Mouse (Mus musculus) heart, embryonic 10.5 days (tissue): ENCODE data around the gene BC067074. TPM values are rescaled to one million over a fixed set of nuclear protein-coding genes. Genes with fewer than 3 reads are reported as not detected.

Experiments
- DNase-seq: peaks from one replicate; pipeline ENCODE4 v3.0.0-alpha.2; 2017; ENCODE audit warnings: low spot score
- H3K27ac ChIP-seq: fragments of 300-500 bp; sonication (generic); 2 replicates; pipeline ENCODE4 v1.5.1; 2016; ENCODE audit warnings: mild to moderate bottlenecking
- H3K27me3 ChIP-seq: fragments of 300-500 bp; sonication (generic); 2 replicates; pipeline ENCODE4 v1.6.1; 2016; ENCODE audit warnings: mild to moderate bottlenecking; ENCODE audit not compliant: poor library complexity, insufficient read depth, severe bottlenecking
- H3K36me3 ChIP-seq: fragments of 300-500 bp; sonication (generic); 2 replicates; pipeline ENCODE4 v1.6.1; 2016; ENCODE audit warnings: mild to moderate bottlenecking, moderate library complexity
- H3K4me1 ChIP-seq: fragments of 300-500 bp; sonication (generic); 2 replicates; pipeline ENCODE4 v1.6.1; 2016; ENCODE audit warnings: mild to moderate bottlenecking
- H3K4me3 ChIP-seq: fragments of 300-500 bp; sonication (generic); 2 replicates; pipeline ENCODE4 v1.5.1; 2016; ENCODE audit warnings: mild to moderate bottlenecking, moderate library complexity
- H3K9me3 ChIP-seq: fragments of 300-500 bp; sonication (generic); 2 replicates; pipeline ENCODE4 v1.6.1; 2016; ENCODE audit warnings: mild to moderate bottlenecking, moderate library complexity
- WGBS: fragments of 180-500 bp; shearing (Covaris S2); methylation state at CpG from one replicate; pipeline ENCODE4 v1.1.7; 2016; 5-methylcytosine and 5-hydroxymethylcytosine counted together
- polyA plus RNA-seq: library from polyadenylated mRNA; unstranded; fragments of >200 nt; fragmentation: Nextera tagmentation; extraction: Ambion mirVana; gene quantifications from 2 replicates; pipeline ENCODE4 v1.2.1, GENCODE M21; 2016

Gene BC067074
- polyA plus RNA-seq, 1 experiment from 2014 or later: 3.4 TPM

DNA sequence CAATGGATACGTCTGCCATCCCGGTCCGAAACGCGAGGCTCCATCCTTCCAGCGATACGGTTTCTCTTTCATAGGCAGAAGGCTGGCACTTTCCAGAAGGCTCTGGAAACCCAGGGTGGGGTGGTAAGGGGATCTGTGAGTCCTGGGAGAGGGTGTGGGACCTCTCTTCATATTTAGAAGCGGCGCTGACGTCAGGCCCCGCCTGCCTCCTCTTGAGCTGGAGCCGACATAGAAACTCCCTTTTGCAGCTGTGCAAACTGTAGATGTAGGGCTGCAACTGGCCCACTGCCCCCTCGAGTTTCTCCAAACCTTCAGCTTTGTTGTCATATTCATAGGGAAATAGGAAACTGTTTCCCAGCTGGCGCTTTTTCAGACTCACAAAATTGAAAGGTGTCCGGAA is 101.6 kb downstream of the BC067074 start:
- Histone ChIP-seq H3K4me1 (no peaks in the 10 kb centered on the region), H3K9me3 (no peaks in the 10 kb centered on the region), H3K4me3 (no peak overlapping the region), H3K36me3 (no peaks in the 10 kb centered on the region), H3K27me3 (no peaks in the 10 kb centered on the region), H3K27ac (no peak overlapping the region)
- WGBS: 82% methylated on average over 15 of the region's 15 CpGs
- DNase-seq: peak; percentile 53

DNA sequence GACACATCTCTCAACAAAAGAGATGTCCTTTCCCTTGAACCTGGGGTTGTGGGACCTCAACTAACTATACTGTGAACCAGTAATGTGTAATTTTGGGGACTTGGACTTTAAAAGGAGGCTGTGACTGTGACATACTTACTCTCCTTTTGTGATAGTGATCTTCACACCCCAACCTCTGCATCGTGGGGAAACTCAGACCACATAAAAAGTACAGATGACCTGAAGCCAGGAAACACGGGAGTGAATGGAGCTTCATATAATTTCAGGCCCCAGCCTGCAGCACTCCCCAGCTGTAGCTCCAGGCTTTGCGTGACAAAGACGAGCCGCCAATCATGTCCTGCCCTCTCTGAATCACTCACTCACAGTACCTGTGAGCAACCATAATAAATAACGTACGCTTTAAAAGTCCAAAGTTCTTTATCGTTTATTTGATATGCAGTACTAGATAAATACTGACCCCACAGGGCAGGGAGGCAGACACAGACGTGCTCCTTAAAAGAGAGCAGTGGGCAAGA is 104.1 kb downstream of the BC067074 start:
- peak; percentile 60 for DNase-seq
- H3K9me3 ChIP-seq: no peaks in the 10 kb centered on the region
- no peak overlapping the region for H3K4me3 ChIP-seq
- no peak overlapping the region for H3K27ac ChIP-seq
- no peaks in the 10 kb centered on the region for H3K36me3 ChIP-seq
- WGBS: 74% methylated on average over 9 of the region's 9 CpGs
- no peaks in the 10 kb centered on the region for H3K4me1 ChIP-seq
- no peaks in the 10 kb centered on the region for H3K27me3 ChIP-seq

- Histone ChIP-seq H3K27ac (no peak overlapping the region), H3K4me1 (peaks cover 11% of the 10 kb centered on the region; the same call in 1 of the 2 replicates), H3K27me3 (no peaks in the 10 kb centered on the region), H3K9me3 (no peaks in the 10 kb centered on the region), H3K36me3 (no peaks in the 10 kb centered on the region), H3K4me3 (no peak overlapping the region)
- no peak for DNase-seq
- WGBS: 85% methylated on average over 4 of the region's 4 CpGs
Observed at GRCm38 (mm10) chr13:113401373-113402010, 108.5 kb downstream of the BC067074 start.

DNA sequence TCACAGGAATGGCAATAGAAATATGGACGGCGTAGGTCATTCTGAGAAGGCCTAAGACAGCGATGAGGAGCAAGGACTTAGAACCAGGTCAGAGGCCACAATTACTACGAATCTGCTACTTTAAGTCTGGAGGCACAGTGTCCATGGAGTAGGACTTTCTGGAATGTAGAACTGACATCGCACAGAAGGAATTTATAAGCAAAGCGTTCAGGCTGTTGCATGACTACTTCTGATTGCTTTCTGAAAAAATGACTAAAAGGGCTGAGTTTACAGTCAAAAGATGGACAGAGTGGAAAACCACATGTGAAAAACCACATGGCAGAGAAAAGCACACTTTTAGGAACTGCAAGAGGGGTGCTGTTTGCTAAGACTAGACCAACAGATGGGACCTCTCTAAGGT is 110.7 kb downstream of the BC067074 start:
- WGBS: 77% methylated on average over 6 of the region's 6 CpGs
- H3K9me3 ChIP-seq: no peaks in the 10 kb centered on the region
- DNase-seq: peak; percentile 51
- peaks cover 11% of the 10 kb centered on the region; the same call in 1 of the 2 replicates for H3K4me1 ChIP-seq
- no peaks in the 10 kb centered on the region for H3K27me3 ChIP-seq
- no peak overlapping the region for H3K27ac ChIP-seq
- no peaks in the 10 kb centered on the region for H3K36me3 ChIP-seq
- no peak overlapping the region for H3K4me3 ChIP-seq

DNA sequence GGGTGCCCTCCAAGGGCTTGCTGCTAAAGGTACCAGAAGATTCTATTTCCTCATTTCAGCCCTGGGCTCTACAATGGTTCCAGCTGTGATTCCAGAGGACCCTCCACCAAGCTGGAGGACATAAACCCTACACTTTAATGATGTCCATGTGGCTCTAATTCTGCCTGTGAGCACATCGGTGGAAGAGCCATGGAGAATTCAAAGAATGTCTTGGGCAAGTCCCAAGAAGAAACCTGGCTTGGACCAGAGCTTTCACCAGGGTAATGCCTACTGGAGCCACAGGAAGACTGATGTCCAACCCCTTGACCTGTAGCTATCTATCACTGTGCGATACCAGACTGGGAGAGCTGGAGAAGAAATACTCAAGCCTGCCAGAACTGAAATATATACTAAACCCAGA is 111.2 kb downstream of the BC067074 start:
- 62% methylated on average over 2 of the region's 2 CpGs for WGBS
- peaks cover 11% of the 10 kb centered on the region; the same call in 1 of the 2 replicates for H3K4me1 ChIP-seq

GRCm38 (mm10) chr13:113409941-113410340 is 117.0 kb downstream of the BC067074 start:
- H3K27ac ChIP-seq: no peak overlapping the region
- H3K36me3 ChIP-seq: no peaks in the 10 kb centered on the region
- peaks cover 4% of the 10 kb centered on the region; the same call in 1 of the 2 replicates for H3K4me1 ChIP-seq
- no peak overlapping the region for H3K4me3 ChIP-seq
- no peaks in the 10 kb centered on the region for H3K27me3 ChIP-seq
- WGBS: 73% methylated on average over 12 of the region's 12 CpGs
- H3K9me3 ChIP-seq: no peaks in the 10 kb centered on the region
- DNase-seq: peak; percentile 50

More for the DNA sequence above, 111.2 kb downstream of the BC067074 start:
- no peaks in the 10 kb centered on the region for H3K36me3 ChIP-seq
- H3K4me3 ChIP-seq: no peak overlapping the region
- no peak overlapping the region for H3K27ac ChIP-seq
- H3K9me3 ChIP-seq: no peaks in the 10 kb centered on the region
- peak; percentile 41 for DNase-seq
- H3K27me3 ChIP-seq: no peaks in the 10 kb centered on the region

GRCm38 (mm10) chr13:113415527-113415926 is 122.6 kb downstream of the BC067074 start:
- Histone ChIP-seq H3K4me3 (no peak overlapping the region), H3K36me3 (no peaks in the 10 kb centered on the region), H3K27me3 (no peaks in the 10 kb centered on the region), H3K27ac (no peak overlapping the region), H3K9me3 (no peaks in the 10 kb centered on the region), H3K4me1 (no peaks in the 10 kb centered on the region)
- 66% methylated on average over 7 of the region's 7 CpGs for WGBS
- no peak for DNase-seq

GRCm38 (mm10) chr13:113416986-113417385 is 124.0 kb downstream of the BC067074 start:
- H3K4me1 ChIP-seq: no peaks in the 10 kb centered on the region
- no peak overlapping the region for H3K27ac ChIP-seq
- no peak for DNase-seq
- H3K9me3 ChIP-seq: no peaks in the 10 kb centered on the region
- H3K4me3 ChIP-seq: no peak overlapping the region
- no peaks in the 10 kb centered on the region for H3K27me3 ChIP-seq
- no peaks in the 10 kb centered on the region for H3K36me3 ChIP-seq
- 95% methylated on average over 4 of the region's 4 CpGs for WGBS

DNA sequence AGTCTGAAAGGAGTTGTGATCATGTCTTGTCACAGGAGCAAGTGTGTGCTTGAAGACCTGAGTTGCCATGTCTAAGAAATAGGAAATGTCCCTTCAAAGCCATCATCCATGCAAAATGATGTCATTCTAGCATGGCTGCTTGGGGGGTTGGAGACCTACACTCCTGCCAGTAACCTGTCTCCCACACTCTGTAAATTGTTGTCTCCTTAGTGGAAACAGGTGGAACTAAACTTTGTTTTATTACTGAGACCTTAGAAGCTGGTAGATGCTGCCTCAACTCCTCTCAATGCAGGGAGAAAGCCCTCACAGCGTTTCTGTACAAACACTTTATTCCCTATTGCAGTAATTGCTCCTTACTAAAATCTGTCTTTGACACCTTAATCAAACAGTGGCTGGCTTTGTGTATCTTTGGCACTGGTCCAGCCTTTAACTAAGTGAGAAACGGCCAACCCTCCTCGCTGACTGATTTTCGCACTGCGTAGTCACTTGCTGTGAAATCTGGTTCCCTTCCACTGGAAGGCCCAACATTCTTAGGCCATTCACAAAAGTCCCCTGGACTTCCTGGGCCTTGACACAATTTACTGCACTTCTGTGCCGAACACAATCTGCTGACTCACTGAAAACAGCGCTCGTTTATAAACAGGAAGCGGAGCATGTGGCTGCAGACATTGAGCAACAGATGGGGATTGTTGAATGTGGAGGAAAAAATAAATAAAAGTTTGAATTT is 125.0 kb downstream of the BC067074 start:
- no peak overlapping the region for H3K4me3 ChIP-seq
- DNase-seq: no peak
- no peaks in the 10 kb centered on the region for H3K9me3 ChIP-seq
- H3K4me1 ChIP-seq: no peaks in the 10 kb centered on the region
- WGBS: 70% methylated on average over 9 of the region's 9 CpGs
- no peaks in the 10 kb centered on the region for H3K27me3 ChIP-seq
- no peaks in the 10 kb centered on the region for H3K36me3 ChIP-seq
- H3K27ac ChIP-seq: no peak overlapping the region

- H3K4me1 ChIP-seq: no peaks in the 10 kb centered on the region
- H3K27me3 ChIP-seq: no peaks in the 10 kb centered on the region
- WGBS: 65% methylated on average over 3 of the region's 3 CpGs
- no peak overlapping the region for H3K27ac ChIP-seq
- H3K9me3 ChIP-seq: no peaks in the 10 kb centered on the region
- DNase-seq: no peak
- H3K36me3 ChIP-seq: no peaks in the 10 kb centered on the region
- no peak overlapping the region for H3K4me3 ChIP-seq
Observed at GRCm38 (mm10) chr13:113418632-113419031, 125.7 kb downstream of the BC067074 start.

DNA sequence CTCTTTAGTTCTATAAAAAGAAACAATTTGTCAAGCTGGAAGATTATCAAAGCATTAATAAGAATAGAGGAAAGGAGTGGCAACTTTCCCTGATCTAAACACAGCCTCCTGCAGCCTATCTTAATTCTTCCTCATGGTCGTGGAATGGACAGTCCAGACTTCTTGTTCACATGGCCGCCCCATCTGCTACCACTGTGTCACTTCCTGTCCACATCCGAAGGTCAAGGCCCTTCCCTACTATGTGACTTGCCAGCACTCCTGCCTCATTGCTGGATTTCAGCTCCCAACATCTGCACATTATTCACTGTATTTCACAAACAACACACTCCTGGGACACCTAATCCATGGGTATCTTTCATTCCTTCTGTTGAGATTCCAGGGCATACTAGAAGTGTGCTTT is 128.5 kb downstream of the BC067074 start:
- H3K36me3 ChIP-seq: no peaks in the 10 kb centered on the region
- H3K27me3 ChIP-seq: no peaks in the 10 kb centered on the region
- no peak overlapping the region for H3K27ac ChIP-seq
- no peak overlapping the region for H3K4me3 ChIP-seq
- no peak for DNase-seq
- H3K9me3 ChIP-seq: no peaks in the 10 kb centered on the region
- H3K4me1 ChIP-seq: no peaks in the 10 kb centered on the region
- 60% methylated on average over 3 of the region's 3 CpGs for WGBS

DNA sequence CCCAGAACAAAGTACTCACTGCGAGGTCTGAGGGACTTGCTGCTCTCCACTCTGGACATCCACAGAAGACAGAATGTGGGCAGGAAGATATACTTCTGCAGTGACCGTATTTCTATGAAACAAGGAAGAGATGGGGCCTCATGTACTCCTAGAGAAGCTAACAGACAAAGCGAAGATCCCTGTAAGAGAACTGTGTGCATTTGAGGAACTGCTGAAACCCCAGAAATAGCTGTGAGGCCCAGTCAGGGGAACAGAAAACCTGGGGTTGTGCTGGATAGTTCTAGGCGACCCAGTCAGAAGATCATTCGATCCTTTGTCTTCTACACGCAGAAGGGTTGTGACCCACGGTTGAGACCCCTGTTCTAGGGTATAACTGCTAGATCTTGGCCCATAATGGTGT is 130.9 kb downstream of the BC067074 start:
- H3K36me3 ChIP-seq: no peaks in the 10 kb centered on the region
- H3K27ac ChIP-seq: no peak overlapping the region
- no peaks in the 10 kb centered on the region for H3K9me3 ChIP-seq
- no peaks in the 10 kb centered on the region for H3K27me3 ChIP-seq
- no peaks in the 10 kb centered on the region for H3K4me1 ChIP-seq
- H3K4me3 ChIP-seq: no peak overlapping the region
- no peak for DNase-seq
- 84% methylated on average over 7 of the region's 7 CpGs for WGBS

GRCm38 (mm10) chr13:113425907-113426306 is 132.9 kb downstream of the BC067074 start:
- WGBS: 93% methylated on average over 4 of the region's 4 CpGs
- no peak overlapping the region for H3K4me3 ChIP-seq
- DNase-seq: no peak

More at GRCm38 (mm10) chr13:113425907-113426306, 132.9 kb downstream of the BC067074 start:
- Histone ChIP-seq H3K36me3 (no peaks in the 10 kb centered on the region), H3K27ac (no peak overlapping the region), H3K4me1 (no peaks in the 10 kb centered on the region), H3K9me3 (peaks cover 2% of the 10 kb centered on the region; the same call in 1 of the 2 replicates), H3K27me3 (no peaks in the 10 kb centered on the region)
